Mouse (Mus musculus) hindbrain, embryonic 10.5 days (tissue): ENCODE data around the gene Slc26a1. TPM values are rescaled to one million over a fixed set of nuclear protein-coding genes. Genes with fewer than 3 reads are reported as not detected.

ENCODE experiments used
- DNase-seq: peaks from one replicate; pipeline ENCODE4 v3.0.0-alpha.2; 2017; ENCODE audit warnings: low spot score
- H3K27ac ChIP-seq: fragments of 300-500 bp; sonication (generic); 2 replicates; pipeline ENCODE4 v1.5.1; 2016; ENCODE audit warnings: mild to moderate bottlenecking, moderate library complexity
- H3K27me3 ChIP-seq: fragments of 300-500 bp; sonication (generic); 2 replicates; pipeline ENCODE4 v1.6.1; 2016; ENCODE audit warnings: mild to moderate bottlenecking; ENCODE audit not compliant: poor library complexity, insufficient read depth, severe bottlenecking
- H3K36me3 ChIP-seq: fragments of 300-500 bp; sonication (generic); 2 replicates; pipeline ENCODE4 v1.6.1; 2016; ENCODE audit warnings: mild to moderate bottlenecking, moderate library complexity
- H3K4me1 ChIP-seq: fragments of 300-500 bp; sonication (generic); replicated peaks from 2 replicates; pipeline ENCODE4 v1.6.1; 2016; ENCODE audit warnings: mild to moderate bottlenecking
- H3K4me3 ChIP-seq: fragments of 300-500 bp; sonication (generic); 2 replicates; pipeline ENCODE4 v1.5.1; 2016; ENCODE audit warnings: mild to moderate bottlenecking, moderate library complexity
- H3K9me3 ChIP-seq: fragments of 300-500 bp; sonication (generic); 2 replicates; pipeline ENCODE4 v1.6.1; 2016; ENCODE audit warnings: mild to moderate bottlenecking, moderate library complexity
- WGBS: fragments of 180-500 bp; shearing (Covaris S2); methylation state at CpG from one replicate; pipeline ENCODE4 v1.1.7; 2016; 5-methylcytosine and 5-hydroxymethylcytosine counted together
- polyA plus RNA-seq: library from polyadenylated mRNA; unstranded; fragments of >200 nt; fragmentation: Nextera tagmentation; extraction: Ambion mirVana; gene quantifications from 2 replicates; pipeline ENCODE4 v1.2.1, GENCODE M21; 2016

The Slc26a1 gene
- 0.57 and 0.99 TPM in 2 replicates for polyA plus RNA-seq

- Histone ChIP-seq H3K27ac (no peak within 1 kb of the TSS), H3K27me3 (no peaks in the 10 kb centered on the region), H3K4me1 (peaks cover 19% of the 10 kb centered on the region), H3K4me3 (no peak within 1 kb of the TSS), H3K9me3 (no peaks in the 10 kb centered on the region), H3K36me3 (peaks cover 22% of the 10 kb centered on the region)
- DNase-seq = no peak
- WGBS = 80% methylated on average over 9 of the region's 9 CpGs
Measured at GRCm38 (mm10) chr5:108675251-108675816, at the start of gene Slc26a1. TSS of gene Slc26a1 (minus strand) at chr5:108675569.

GRCm38 (mm10) chr5:108724006-108724405 lies 48.6 kb upstream of the Slc26a1 start:
- Histone ChIP-seq H3K27ac (no peak overlapping the region), H3K4me1 (0 out of 2 replicates have a peak, but pooled peaks cover 3% of the 10 kb centered on the region), H3K4me3 (no peak overlapping the region), H3K27me3 (no peaks in the 10 kb centered on the region), H3K36me3 (no peaks in the 10 kb centered on the region), H3K9me3 (no peaks in the 10 kb centered on the region)
- DNase-seq = no peak
- WGBS = 71% methylated on average over 2 of the region's 2 CpGs

GRCm38 (mm10) chr5:108719761-108720160 lies 44.4 kb upstream of the Slc26a1 start:
- no peak for DNase-seq
- Histone ChIP-seq H3K27me3 (no peaks in the 10 kb centered on the region), H3K4me1 (peaks cover 18% of the 10 kb centered on the region), H3K36me3 (no peaks in the 10 kb centered on the region), H3K9me3 (no peaks in the 10 kb centered on the region), H3K27ac (no peak overlapping the region), H3K4me3 (no peak overlapping the region)
- WGBS = 68% methylated on average over 7 of the region's 7 CpGs

GRCm38 (mm10) chr5:108718051-108718450 lies 42.7 kb upstream of the Slc26a1 start:
- Histone ChIP-seq H3K9me3 (no peaks in the 10 kb centered on the region), H3K27me3 (no peaks in the 10 kb centered on the region), H3K4me3 (no peak overlapping the region), H3K4me1 (peaks cover 25% of the 10 kb centered on the region), H3K27ac (peak overlapping the region; percentile 62), H3K36me3 (no peaks in the 10 kb centered on the region)
- no peak for DNase-seq
- 35% methylated on average over 4 of the region's 4 CpGs for WGBS

GRCm38 (mm10) chr5:108715974-108716373 lies 40.6 kb upstream of the Slc26a1 start:
- Histone ChIP-seq H3K36me3 (no peaks in the 10 kb centered on the region), H3K27me3 (no peaks in the 10 kb centered on the region), H3K27ac (no peak overlapping the region), H3K4me1 (peaks cover 25% of the 10 kb centered on the region), H3K9me3 (no peaks in the 10 kb centered on the region), H3K4me3 (no peak overlapping the region)
- WGBS = 76% methylated on average over 1 of the region's 1 CpGs
- no peak for DNase-seq

- WGBS = 68% methylated on average over 6 of the region's 6 CpGs
Measured at GRCm38 (mm10) chr5:108714149-108714548, 38.8 kb upstream of the Slc26a1 start.

GRCm38 (mm10) chr5:108713691-108714090 lies 38.3 kb upstream of the Slc26a1 start:
- H3K27ac ChIP-seq = no peak overlapping the region
- H3K36me3 ChIP-seq = 0 out of 2 replicates have a peak, but pooled peaks cover 2% of the 10 kb centered on the region
- no peak for DNase-seq
- H3K4me1 ChIP-seq = peaks cover 23% of the 10 kb centered on the region
- H3K27me3 ChIP-seq = no peaks in the 10 kb centered on the region
- no peak overlapping the region for H3K4me3 ChIP-seq
- H3K9me3 ChIP-seq = no peaks in the 10 kb centered on the region

More at GRCm38 (mm10) chr5:108714149-108714548, 38.8 kb upstream of the Slc26a1 start:
- Histone ChIP-seq H3K4me3 (no peak overlapping the region), H3K9me3 (no peaks in the 10 kb centered on the region), H3K36me3 (no peaks in the 10 kb centered on the region), H3K27me3 (no peaks in the 10 kb centered on the region), H3K27ac (no peak overlapping the region), H3K4me1 (peaks cover 26% of the 10 kb centered on the region)
- DNase-seq = no peak

- WGBS = 79% methylated on average over 2 of the region's 2 CpGs
- H3K4me1 ChIP-seq = peaks cover 17% of the 10 kb centered on the region
- no peak for DNase-seq
Measured at GRCm38 (mm10) chr5:108713096-108713495, 37.7 kb upstream of the Slc26a1 start.

GRCm38 (mm10) chr5:108711968-108712367 lies 36.6 kb upstream of the Slc26a1 start:
- Histone ChIP-seq H3K4me1 (peaks cover 10% of the 10 kb centered on the region; the same call in 1 of the 2 replicates), H3K9me3 (no peaks in the 10 kb centered on the region), H3K27me3 (no peaks in the 10 kb centered on the region), H3K27ac (no peak overlapping the region), H3K36me3 (peaks cover 17% of the 10 kb centered on the region; the same call in 1 of the 2 replicates), H3K4me3 (no peak overlapping the region)
- 77% methylated on average over 6 of the region's 6 CpGs for WGBS
- no peak for DNase-seq

More at GRCm38 (mm10) chr5:108713096-108713495, 37.7 kb upstream of the Slc26a1 start:
- H3K27me3 ChIP-seq = no peaks in the 10 kb centered on the region
- no peak overlapping the region for H3K4me3 ChIP-seq
- H3K27ac ChIP-seq = no peak overlapping the region
- peaks cover 8% of the 10 kb centered on the region; the same call in 1 of the 2 replicates for H3K36me3 ChIP-seq
- no peaks in the 10 kb centered on the region for H3K9me3 ChIP-seq

GRCm38 (mm10) chr5:108708981-108709731 lies 33.8 kb upstream of the Slc26a1 start:
- H3K9me3 ChIP-seq = no peaks in the 10 kb centered on the region
- H3K4me3 ChIP-seq = no peak overlapping the region
- no peaks in the 10 kb centered on the region for H3K27me3 ChIP-seq
- peak overlapping the region; percentile 37; the same call in 1 of the 2 replicates for H3K27ac ChIP-seq
- peaks cover 45% of the 10 kb centered on the region for H3K36me3 ChIP-seq
- DNase-seq = no peak
- peaks cover 8% of the 10 kb centered on the region for H3K4me1 ChIP-seq
- 64% methylated on average over 6 of the region's 6 CpGs for WGBS

- WGBS = 91% methylated on average over 1 of the region's 1 CpGs
Measured at GRCm38 (mm10) chr5:108708419-108708818, 33.0 kb upstream of the Slc26a1 start.

GRCm38 (mm10) chr5:108707758-108708157 lies 32.4 kb upstream of the Slc26a1 start:
- Histone ChIP-seq H3K4me1 (peaks cover 16% of the 10 kb centered on the region), H3K4me3 (no peak overlapping the region), H3K27me3 (no peaks in the 10 kb centered on the region), H3K27ac (no peak overlapping the region), H3K36me3 (peaks cover 58% of the 10 kb centered on the region), H3K9me3 (no peaks in the 10 kb centered on the region)
- no peak for DNase-seq
- WGBS = 86% methylated on average over 2 of the region's 2 CpGs

More at GRCm38 (mm10) chr5:108708419-108708818, 33.0 kb upstream of the Slc26a1 start:
- Histone ChIP-seq H3K27me3 (no peaks in the 10 kb centered on the region), H3K27ac (peak overlapping the region; percentile 37), H3K9me3 (no peaks in the 10 kb centered on the region), H3K4me3 (no peak overlapping the region), H3K4me1 (peaks cover 13% of the 10 kb centered on the region), H3K36me3 (peaks cover 52% of the 10 kb centered on the region)
- no peak for DNase-seq
